Mouse (Mus musculus) adrenal gland, postnatal 10 days (tissue): ENCODE measurements around the gene Sspn. TPM values are rescaled to one million over a fixed set of nuclear protein-coding genes. Genes with fewer than 3 reads are reported as not detected.

Experiments
- DNase-seq: peaks from one replicate; pipeline ENCODE4 v3.0.0; 2021; ENCODE audit warnings: mixed read lengths
- total RNA-seq, 2 experiments: library from RNA; stranded (reverse); gene quantifications; 2 replicates each; pipeline ENCODE4 v1.2.3; 2021

Gene Sspn
- total RNA-seq, 2 experiments from 2014 or later, result 16.9 to 32.7 TPM

- DNase-seq, result no peak
These were observed 41.9 kb downstream of the Sspn start for GRCm38 (mm10) chr6:145973356-145973755.

GRCm38 (mm10) chr6:145974766-145975165 is 43.3 kb downstream of the Sspn start:
- no peak for DNase-seq

GRCm38 (mm10) chr6:145977344-145977743 is 45.9 kb downstream of the Sspn start:
- DNase-seq, result peak; percentile 27

GRCm38 (mm10) chr6:145977771-145978450 is 46.5 kb downstream of the Sspn start:
- DNase-seq, result peak; percentile 34

GRCm38 (mm10) chr6:145981074-145981473 is 49.6 kb downstream of the Sspn start:
- DNase-seq, result no peak

- no peak for DNase-seq
These were observed 50.9 kb downstream of the Sspn start for GRCm38 (mm10) chr6:145982335-145982734.

- no peak for DNase-seq
These were observed 59.1 kb downstream of the Sspn start for GRCm38 (mm10) chr6:145990578-145990977.

GRCm38 (mm10) chr6:145992526-145992925 is 61.1 kb downstream of the Sspn start:
- no peak for DNase-seq

GRCm38 (mm10) chr6:145992985-145993384 is 61.5 kb downstream of the Sspn start:
- DNase-seq, result peak; percentile 27

- peak; percentile 51 for DNase-seq
These were observed 67.0 kb downstream of the Sspn start for GRCm38 (mm10) chr6:145998314-145999007.

GRCm38 (mm10) chr6:146000767-146001166 is 69.3 kb downstream of the Sspn start:
- DNase-seq, result no peak

- no peak for DNase-seq
These were observed 70.2 kb downstream of the Sspn start for GRCm38 (mm10) chr6:146001396-146002191.

- peak; percentile 42 for DNase-seq
These were observed 72.7 kb downstream of the Sspn start for GRCm38 (mm10) chr6:146004174-146004601.

- DNase-seq, result no peak
These were observed 73.9 kb downstream of the Sspn start for GRCm38 (mm10) chr6:146005129-146005886.

GRCm38 (mm10) chr6:146005935-146006564 is 74.6 kb downstream of the Sspn start:
- no peak for DNase-seq

- no peak for DNase-seq
These were observed 75.3 kb downstream of the Sspn start for GRCm38 (mm10) chr6:146006753-146007152.

GRCm38 (mm10) chr6:146008450-146008981 is 77.1 kb downstream of the Sspn start:
- no peak for DNase-seq

- no peak for DNase-seq
These were observed 77.9 kb downstream of the Sspn start for GRCm38 (mm10) chr6:146009163-146009915.

- DNase-seq, result peak; percentile 65
These were observed 78.8 kb downstream of the Sspn start for GRCm38 (mm10) chr6:146010093-146010764.

GRCm38 (mm10) chr6:146014312-146014711 is 82.9 kb downstream of the Sspn start:
- no peak for DNase-seq
